Mouse (Mus musculus): Measurements from ENCODE around the gene Olfr670. TPM values are rescaled to one million over a fixed set of nuclear protein-coding genes. Genes with fewer than 3 reads are reported as not detected.

Olfr670 gene
- polyA plus RNA-seq (2017; shearing (Covaris generic)): not detected

DNA sequence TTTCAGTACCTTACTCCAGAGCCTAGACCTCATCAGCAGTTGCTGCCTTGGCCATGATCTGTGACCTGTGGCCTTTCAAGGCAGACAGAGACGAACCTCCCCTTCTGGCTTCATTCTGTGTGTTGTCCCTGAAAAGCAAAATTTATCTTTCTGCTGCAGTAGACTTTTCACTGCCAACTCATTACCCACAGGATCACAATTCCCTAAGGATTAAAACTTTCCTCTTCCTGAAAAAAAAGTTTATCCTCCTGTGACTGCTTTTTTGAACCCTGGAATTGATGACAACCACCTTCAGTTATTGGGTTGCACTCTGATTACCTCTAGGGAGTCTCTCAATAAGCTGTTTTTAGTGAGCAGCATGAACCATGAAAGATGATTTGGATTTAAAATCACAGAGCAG, at the start of gene Olfr670:
TSS of gene Olfr670 (minus strand) at position 101 of the 400 bp plus-strand sequence.

GRCm38 (mm10) chr7:105001929-105002328, 39.5 kb upstream of the Olfr670 start, which contains the start of gene Olfr672:
Gene Olfr672, minus strand, starts transcription at chr7:105002029.

GRCm38 (mm10) chr7:104979026-104979425, 16.6 kb upstream of the Olfr670 start, which contains the start of gene Olfr671:
Gene Olfr671, minus strand, starts transcription at chr7:104979126.

DNA sequence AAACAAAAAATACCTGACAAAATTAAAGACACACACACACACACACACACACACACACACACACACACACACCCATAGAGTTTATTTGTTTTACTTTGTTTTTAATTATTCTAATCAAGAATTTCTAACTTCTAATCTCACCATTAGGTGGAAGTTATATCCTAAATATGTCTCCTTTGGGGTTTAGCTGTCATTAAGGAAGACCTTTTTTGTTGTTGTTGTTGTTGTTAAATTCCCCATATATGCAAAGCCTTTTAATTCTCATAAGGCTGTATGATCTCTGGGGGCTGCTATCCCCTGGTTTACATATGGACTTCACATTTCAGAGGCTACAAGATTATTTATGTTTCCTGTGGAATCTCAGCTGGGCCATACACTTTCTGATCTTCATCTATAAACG, 28.5 kb downstream of the Olfr670 start, which contains the start of gene Olfr669:
TSS of gene Olfr669 (plus strand) at position 301 of the 400 bp plus-strand sequence.

GRCm38 (mm10) chr7:104927957-104928356, 34.5 kb downstream of the Olfr670 start, which contains the start of gene Olfr668:
Gene Olfr668, minus strand, starts transcription at chr7:104928057.

DNA sequence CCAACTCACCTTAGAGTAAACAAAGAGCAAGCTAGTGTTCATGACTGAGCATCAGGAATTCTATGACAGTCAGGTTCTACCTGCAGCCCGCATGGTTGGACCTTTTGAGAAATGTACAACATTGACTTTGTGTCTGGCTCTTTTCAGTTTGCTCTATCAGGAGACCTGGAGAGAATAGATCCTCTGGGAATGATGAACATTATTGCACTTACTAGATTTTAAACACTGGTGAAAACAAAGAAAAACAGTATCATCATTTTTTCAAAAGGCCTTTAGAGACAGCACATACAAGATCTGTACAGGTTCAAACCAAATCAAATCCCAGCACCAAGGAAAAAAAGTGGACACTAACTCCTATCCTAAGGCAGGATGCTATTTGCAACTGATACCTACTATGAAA, 41.0 kb downstream of the Olfr670 start, which contains the start of gene Olfr667:
TSS of gene Olfr667 (minus strand) at position 101 of the 400 bp plus-strand sequence.

Other genes with a start within 250 kb of the Olfr670 start
- not detected for gene Usp17le, start 185.2 kb downstream of the Olfr670 start, polyA plus RNA-seq (2017; shearing (Covaris generic))
- gene Usp17lb, start 120.0 kb downstream of the Olfr670 start, polyA plus RNA-seq (2017; shearing (Covaris generic)): not detected
- gene Usp17la, start 105.6 kb downstream of the Olfr670 start, polyA plus RNA-seq (2017; shearing (Covaris generic)): 0.10 TPM
- gene Olfr665, start 84.6 kb downstream of the Olfr670 start, polyA plus RNA-seq (2017; shearing (Covaris generic)): not detected
- gene Olfr666, start 66.7 kb downstream of the Olfr670 start, polyA plus RNA-seq (2017; shearing (Covaris generic)): not detected
- gene Olfr667, start 41.1 kb downstream of the Olfr670 start, polyA plus RNA-seq (2017; shearing (Covaris generic)): not detected
- not detected for gene Olfr668, start 34.6 kb downstream of the Olfr670 start, polyA plus RNA-seq (2017; shearing (Covaris generic))
- not detected for gene Olfr669, start 28.4 kb downstream of the Olfr670 start, polyA plus RNA-seq (2017; shearing (Covaris generic))
- gene Olfr671, start 16.5 kb upstream of the Olfr670 start, polyA plus RNA-seq (2017; shearing (Covaris generic)): not detected
- not detected for gene Olfr672, start 39.4 kb upstream of the Olfr670 start, polyA plus RNA-seq (2017; shearing (Covaris generic))
- not detected for gene Olfr675, start 65.8 kb upstream of the Olfr670 start, polyA plus RNA-seq (2017; shearing (Covaris generic))
- gene Olfr676, start 70.1 kb upstream of the Olfr670 start, polyA plus RNA-seq (2017; shearing (Covaris generic)): not detected
- gene Olfr677, start 88.8 kb upstream of the Olfr670 start, polyA plus RNA-seq (2017; shearing (Covaris generic)): not detected
- gene Olfr678, start 101.9 kb upstream of the Olfr670 start, polyA plus RNA-seq (2017; shearing (Covaris generic)): not detected
- gene Olfr679, start 118.6 kb upstream of the Olfr670 start, polyA plus RNA-seq (2017; shearing (Covaris generic)): not detected
- not detected for gene Olfr680-ps1, start 130.2 kb upstream of the Olfr670 start, polyA plus RNA-seq (2017; shearing (Covaris generic))
- not detected for gene Olfr681, start 154.2 kb upstream of the Olfr670 start, polyA plus RNA-seq (2017; shearing (Covaris generic))
- not detected for gene Olfr683, start 184.4 kb upstream of the Olfr670 start, polyA plus RNA-seq (2017; shearing (Covaris generic))
- gene Olfr684, start 201.0 kb upstream of the Olfr670 start, polyA plus RNA-seq (2017; shearing (Covaris generic)): not detected
- gene Olfr685, start 223.4 kb upstream of the Olfr670 start, polyA plus RNA-seq (2017; shearing (Covaris generic)): not detected
- not detected for gene Olfr686, start 244.9 kb upstream of the Olfr670 start, polyA plus RNA-seq (2017; shearing (Covaris generic))

Data from activated CD4-positive, CD25-positive, alpha-beta regulatory T cell, adult 9 weeks (primary cell).